Mouse (Mus musculus) mouse trophoblast stem cell (cell line): Measurements from ENCODE around the gene 4930562C15Rik.
"Not testable (repeated sequence)": the region's sequence is repeated elsewhere in the genome, so short reads cannot be mapped to it uniquely, and the experiment has no call there.

Experiments
- in situ Hi-C, 2 experiments: fragments of 300-500 bp; cut with MseI, MboI; formaldehyde crosslinking; loops; 2 replicates in 1 of 2; 3 replicates in 1 of 2; pipeline ENCODE4 v1.15.1; 2025

The 4930562C15Rik gene

GRCm38 (mm10) chr16:4835191-4835590 lies at the start of gene 4930562C15Rik:
TSS of gene 4930562C15Rik (plus strand) at chr16:4835416.
- in situ Hi-C loops: no loop called here

GRCm38 (mm10) chr16:4785706-4786105 lies 49.5 kb upstream of the 4930562C15Rik start:
- in situ Hi-C loops: no loop called here

DNA sequence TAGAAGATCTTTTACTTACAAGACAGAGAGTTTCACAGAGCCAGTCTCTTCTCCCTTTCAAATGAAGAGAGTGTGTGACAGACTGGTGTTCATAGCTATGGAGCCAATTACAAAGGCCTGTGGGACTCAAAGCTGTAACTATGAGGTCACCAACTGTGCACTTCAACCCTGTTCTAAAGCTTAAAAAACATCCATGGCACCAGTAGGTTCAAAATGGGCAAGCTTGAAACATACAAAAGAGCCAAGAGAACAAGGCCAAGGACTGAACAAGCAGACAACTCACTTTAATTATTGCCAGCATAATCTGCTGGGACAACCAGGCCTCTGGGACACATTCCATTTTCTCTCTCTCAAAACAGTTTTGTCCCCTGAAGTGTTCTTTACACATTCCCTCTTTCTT lies 47.0 kb upstream of the 4930562C15Rik start:
- in situ Hi-C loops: no loop called here

- in situ Hi-C loops: no loop called here
Observed at GRCm38 (mm10) chr16:4789311-4789768, 45.9 kb upstream of the 4930562C15Rik start.

GRCm38 (mm10) chr16:4789810-4790559 lies 45.2 kb upstream of the 4930562C15Rik start, which contains the start of gene Cdip1:
TSS of gene Cdip1 (minus strand) at chr16:4790292.
- in situ Hi-C loops: no loop called here

- in situ Hi-C loops: no loop called here
Observed at GRCm38 (mm10) chr16:4791332-4791731, 43.9 kb upstream of the 4930562C15Rik start.

DNA sequence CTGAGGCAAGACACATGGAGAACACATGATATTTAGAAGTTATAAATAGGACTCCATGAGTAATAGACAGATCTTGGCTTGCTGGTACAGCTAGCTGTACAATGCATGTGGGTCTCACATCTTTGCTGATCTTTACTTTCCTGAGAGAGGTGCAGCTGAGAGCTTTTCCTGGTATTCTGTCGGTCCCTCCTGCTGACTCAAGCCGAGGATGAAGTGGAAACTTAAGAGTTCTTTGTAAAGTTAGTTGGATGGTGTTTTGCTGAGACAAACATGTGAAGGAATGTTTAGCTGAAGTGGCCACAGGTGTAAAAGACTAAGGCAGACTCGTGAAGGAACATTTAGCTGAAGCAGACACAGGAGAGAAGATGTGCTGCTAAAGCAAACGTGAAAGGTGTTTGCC lies 38.6 kb upstream of the 4930562C15Rik start:
- in situ Hi-C loops: no loop called here

GRCm38 (mm10) chr16:4818349-4818748 lies 16.9 kb upstream of the 4930562C15Rik start:
- in situ Hi-C loops: no loop called here

- in situ Hi-C loops: not testable (repeated sequence)
Observed at GRCm38 (mm10) chr16:4824466-4824865, 10.8 kb upstream of the 4930562C15Rik start.

- in situ Hi-C loops: no loop called here
Observed at GRCm38 (mm10) chr16:4827639-4828038, 7.6 kb upstream of the 4930562C15Rik start.

GRCm38 (mm10) chr16:4829271-4829900 lies 5.8 kb upstream of the 4930562C15Rik start:
- in situ Hi-C loops: no loop called here

GRCm38 (mm10) chr16:4831650-4832419 lies 3.4 kb upstream of the 4930562C15Rik start:
- in situ Hi-C loops: no loop called here

GRCm38 (mm10) chr16:4833858-4834257 lies 1.4 kb upstream of the 4930562C15Rik start:
- in situ Hi-C loops: no loop called here

DNA sequence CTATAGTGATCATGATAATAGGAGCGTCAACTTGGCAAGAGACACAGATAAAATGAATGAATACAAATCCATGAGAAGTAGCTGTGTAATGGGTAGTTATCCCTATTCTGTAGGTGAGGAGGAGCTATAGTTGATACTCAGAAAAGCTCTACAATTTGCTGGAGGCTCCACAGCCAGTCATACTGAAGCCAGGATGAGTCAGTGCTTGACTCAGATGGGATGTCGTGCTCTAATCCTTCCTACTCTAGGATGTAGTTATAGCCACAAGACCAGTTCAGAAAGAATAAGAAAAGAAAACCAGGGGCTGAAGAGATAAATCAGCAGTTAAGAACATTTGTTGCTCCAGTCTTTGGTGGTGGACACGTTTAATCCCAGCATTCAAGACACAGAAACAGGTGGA lies 2.4 kb downstream of the 4930562C15Rik start:
- in situ Hi-C loops: no loop called here

DNA sequence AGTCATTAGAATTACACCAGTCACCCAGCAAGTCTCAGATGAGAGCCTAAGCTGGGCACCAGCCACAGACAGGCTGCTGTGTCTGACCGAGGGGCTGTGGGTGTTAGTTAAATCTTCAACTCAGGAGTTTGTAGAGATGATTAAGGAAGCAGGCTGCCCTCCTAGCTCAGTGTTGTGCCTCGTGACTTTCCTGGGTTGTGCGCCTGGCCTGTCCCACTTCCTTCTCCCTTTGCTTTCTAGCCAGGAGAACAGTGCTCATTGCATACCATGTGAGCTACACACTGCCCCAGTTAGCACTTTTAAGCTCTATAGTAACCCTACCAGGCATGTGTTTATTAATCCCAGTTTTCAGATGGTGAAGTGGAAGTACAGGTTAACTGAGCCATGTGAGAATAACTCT lies 4.3 kb downstream of the 4930562C15Rik start:
- in situ Hi-C loops: no loop called here

DNA sequence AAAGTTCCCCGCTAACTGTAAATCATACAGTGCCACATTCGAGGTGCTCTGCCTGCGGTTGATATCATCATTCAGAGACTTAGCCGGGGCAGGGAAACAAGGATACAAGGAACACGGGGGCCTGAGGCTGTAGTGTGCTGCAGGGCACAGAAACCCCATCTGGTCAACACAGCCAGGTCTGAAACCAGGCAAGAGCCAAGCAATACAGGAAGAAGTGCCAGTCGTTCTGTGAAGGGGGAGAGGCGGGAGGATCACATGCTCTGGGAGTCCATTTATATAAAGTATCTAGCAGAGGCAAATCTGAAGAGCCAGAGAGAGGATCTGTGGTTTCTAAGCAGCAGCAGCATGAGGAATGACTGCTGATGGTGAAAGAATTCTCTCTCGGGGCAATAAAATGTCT lies 5.0 kb downstream of the 4930562C15Rik start:
- in situ Hi-C loops: no loop called here

GRCm38 (mm10) chr16:4847041-4847440 lies 11.8 kb downstream of the 4930562C15Rik start:
- in situ Hi-C loops: no loop called here

DNA sequence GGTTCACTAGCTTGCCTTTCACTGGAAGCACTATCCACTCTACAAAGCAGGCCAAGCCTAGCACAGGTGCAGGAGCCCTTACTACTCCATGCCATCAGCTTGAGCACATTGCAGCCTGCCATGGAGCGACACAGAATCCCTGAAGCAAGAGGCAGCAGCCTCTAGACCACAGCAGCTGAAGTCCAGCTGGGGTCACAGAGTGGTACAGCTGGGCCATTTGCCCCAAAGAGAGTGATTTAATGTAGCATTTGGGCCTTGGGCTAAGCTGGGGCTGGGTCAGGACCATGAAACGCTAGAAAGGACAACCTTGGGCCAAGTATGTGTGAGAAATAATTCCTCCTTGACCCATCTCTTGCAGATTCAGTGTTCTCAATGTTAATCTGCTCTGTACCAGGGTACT lies 12.9 kb downstream of the 4930562C15Rik start:
- in situ Hi-C loops: no loop called here

DNA sequence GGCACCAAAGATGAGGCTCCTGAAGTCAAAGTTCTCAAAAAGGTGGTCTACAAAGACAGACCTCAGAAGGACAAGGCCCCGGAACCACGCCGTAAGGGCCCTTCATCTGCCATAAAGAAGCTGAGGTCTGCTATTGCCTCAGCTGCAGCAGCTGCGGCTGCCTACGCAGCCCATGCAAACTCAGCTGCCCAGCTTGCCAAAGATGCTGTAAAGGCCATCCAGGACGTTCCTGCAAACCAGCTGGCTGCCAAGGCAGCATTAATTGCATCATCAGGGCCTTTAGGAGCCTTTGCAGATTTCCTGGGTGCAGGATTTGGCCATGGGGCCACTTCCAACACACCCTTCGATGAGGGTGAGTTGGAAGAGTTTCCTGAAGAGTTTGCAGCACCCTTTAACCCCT lies 15.1 kb downstream of the 4930562C15Rik start:
- in situ Hi-C loops: no loop called here

DNA sequence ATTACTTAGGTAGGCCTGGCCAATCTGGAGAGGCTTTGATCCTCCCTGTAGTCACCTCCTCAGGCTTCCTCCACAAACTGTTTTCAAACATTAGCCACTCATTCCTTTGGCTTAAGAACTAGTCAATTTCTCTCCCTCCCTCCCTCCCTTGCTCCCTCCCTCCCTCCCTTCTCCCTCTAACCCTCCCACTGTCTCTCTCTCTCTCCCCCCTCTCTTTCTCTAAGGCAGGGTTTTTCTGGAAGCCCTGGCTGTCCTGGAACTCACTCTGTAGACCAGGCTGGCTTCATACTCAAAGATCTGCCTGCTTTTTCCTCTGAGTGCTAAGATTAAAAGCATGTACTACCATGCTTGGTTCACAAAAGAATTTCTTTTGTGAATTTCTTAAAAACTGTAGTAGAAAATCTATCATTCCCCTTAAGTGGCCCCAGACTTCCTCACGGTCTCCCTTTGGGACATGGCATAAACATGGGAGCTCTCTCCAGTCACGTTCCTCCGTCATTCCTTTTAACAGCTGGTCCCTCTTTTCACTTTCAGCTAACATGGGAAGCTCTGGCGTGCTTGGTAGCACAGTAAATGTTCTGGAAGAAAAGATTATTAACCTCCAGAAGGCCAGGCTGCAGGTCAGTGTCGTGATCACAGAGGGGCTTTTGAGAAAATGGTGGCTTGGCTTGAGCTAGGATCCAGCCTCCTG lies 15.9 kb downstream of the 4930562C15Rik start:
- in situ Hi-C loops: no loop called here

GRCm38 (mm10) chr16:4855046-4855650 lies 19.9 kb downstream of the 4930562C15Rik start:
- in situ Hi-C loops: no loop called here
